Mouse (Mus musculus) testis, postnatal 14 days (tissue): ENCODE results near the gene Aars2.

ENCODE experiments used
- DNase-seq: peaks from one replicate; pipeline ENCODE4 v3.0.0; 2021; ENCODE audit warnings: low spot score

Aars2 gene

GRCm38 (mm10) chr17:45559732-45560525, 53.3 kb downstream of the Aars2 start:
- no peak for DNase-seq

GRCm38 (mm10) chr17:45563216-45563615, 56.6 kb downstream of the Aars2 start:
- DNase-seq = no peak

- peak; percentile 91 for DNase-seq
Observed at GRCm38 (mm10) chr17:45563655-45564530, 57.3 kb downstream of the Aars2 start, which contains the start of gene Slc35b2. Slc35b2 (plus strand) TSS chr17:45563874.

- no peak for DNase-seq
Observed at GRCm38 (mm10) chr17:45564531-45565084, 58.0 kb downstream of the Aars2 start.

- no peak for DNase-seq
Observed at GRCm38 (mm10) chr17:45565103-45565502, 58.5 kb downstream of the Aars2 start.

- no peak for DNase-seq
Observed at GRCm38 (mm10) chr17:45566031-45566359, 59.4 kb downstream of the Aars2 start.

GRCm38 (mm10) chr17:45566360-45567161, 59.9 kb downstream of the Aars2 start:
- DNase-seq = no peak

GRCm38 (mm10) chr17:45567162-45567601, 60.5 kb downstream of the Aars2 start:
- DNase-seq = no peak

GRCm38 (mm10) chr17:45568990-45569389, 62.3 kb downstream of the Aars2 start:
- no peak for DNase-seq

- DNase-seq = no peak
Observed at GRCm38 (mm10) chr17:45569999-45570398, 63.4 kb downstream of the Aars2 start.
